Mouse (Mus musculus): ENCODE data around the gene Casp8. TPM values are rescaled to one million over a fixed set of nuclear protein-coding genes. Genes with fewer than 3 reads are reported as not detected.

Gene Casp8
- polyA plus RNA-seq, 1 experiment from 2014 or later: 28.0 TPM

Other genes with a start within 250 kb of the Casp8 start
- gene Fam126b, start 209.1 kb upstream of the Casp8 start, polyA plus RNA-seq (2015; fragmentation: Nextera tagmentation; extraction: Ambion mirVana): 7.5 and 8.0 TPM in 2 replicates
- 264 and 295 TPM in 2 replicates for gene Ndufb3, start 209.0 kb upstream of the Casp8 start, polyA plus RNA-seq (2015; fragmentation: Nextera tagmentation; extraction: Ambion mirVana)
- gene Als2cr12, start 99.4 kb upstream of the Casp8 start, polyA plus RNA-seq (2015; fragmentation: Nextera tagmentation; extraction: Ambion mirVana): 0.92 and 0.96 TPM in 2 replicates
- gene Cflar, start 83.9 kb upstream of the Casp8 start, polyA plus RNA-seq (2015; fragmentation: Nextera tagmentation; extraction: Ambion mirVana): 62.1 and 66.4 TPM in 2 replicates
- 14.1 and 16.2 TPM in 2 replicates for gene Trak2, start 178.1 kb downstream of the Casp8 start, polyA plus RNA-seq (2015; fragmentation: Nextera tagmentation; extraction: Ambion mirVana)
- 22.3 and 23.8 TPM in 2 replicates for gene Stradb, start 178.1 kb downstream of the Casp8 start, polyA plus RNA-seq (2015; fragmentation: Nextera tagmentation; extraction: Ambion mirVana)